Mouse (Mus musculus): ENCODE measurements around the gene Rtraf.
"Not testable (repeated sequence)": the region's sequence is repeated elsewhere in the genome, so short reads cannot be mapped to it uniquely, and the experiment has no call there.

Gene Rtraf

GRCm38 (mm10) chr14:19823321-19824142 is at the start of gene Rtraf:
Rtraf (minus strand) TSS chr14:19823824.
- DNase-seq (ENCODE audit: low read depth, low spot score), result peak; percentile 96

- peak; percentile 15 for DNase-seq (ENCODE audit: low read depth, low spot score)
Measured at GRCm38 (mm10) chr14:19867286-19867935, 43.8 kb upstream of the Rtraf start.

GRCm38 (mm10) chr14:19865121-19865520 is 41.5 kb upstream of the Rtraf start:
- DNase-seq (ENCODE audit: low read depth, low spot score), result not testable (repeated sequence)

- no peak for DNase-seq (ENCODE audit: low read depth, low spot score)
Measured at GRCm38 (mm10) chr14:19861311-19862080, 37.9 kb upstream of the Rtraf start.

- no peak for DNase-seq (ENCODE audit: low read depth, low spot score)
Measured at GRCm38 (mm10) chr14:19860281-19860680, 36.7 kb upstream of the Rtraf start.

GRCm38 (mm10) chr14:19858808-19859776 is 35.5 kb upstream of the Rtraf start:
- DNase-seq (ENCODE audit: low read depth, low spot score), result peak; percentile 16

- no peak for DNase-seq (ENCODE audit: low read depth, low spot score)
Measured at GRCm38 (mm10) chr14:19858279-19858678, 34.7 kb upstream of the Rtraf start.

GRCm38 (mm10) chr14:19853471-19853870 is 29.8 kb upstream of the Rtraf start:
- DNase-seq (ENCODE audit: low read depth, low spot score), result no peak

- DNase-seq (ENCODE audit: low read depth, low spot score), result peak; percentile 66
Measured at GRCm38 (mm10) chr14:19839600-19840332, 16.1 kb upstream of the Rtraf start.

- no peak for DNase-seq (ENCODE audit: low read depth, low spot score)
Measured at GRCm38 (mm10) chr14:19836289-19836688, 12.7 kb upstream of the Rtraf start.

- DNase-seq (ENCODE audit: low read depth, low spot score), result peak; percentile 27
Measured at GRCm38 (mm10) chr14:19825481-19825880, 1.9 kb upstream of the Rtraf start.

GRCm38 (mm10) chr14:19821686-19822085 is 1.9 kb downstream of the Rtraf start:
- DNase-seq (ENCODE audit: low read depth, low spot score), result no peak

- peak; percentile 78 for DNase-seq (ENCODE audit: low read depth, low spot score)
Measured at GRCm38 (mm10) chr14:19817949-19818348, 5.7 kb downstream of the Rtraf start.

GRCm38 (mm10) chr14:19813061-19813460 is 10.6 kb downstream of the Rtraf start:
- no peak for DNase-seq (ENCODE audit: low read depth, low spot score)

GRCm38 (mm10) chr14:19809934-19810333 is 13.7 kb downstream of the Rtraf start:
- DNase-seq (ENCODE audit: low read depth, low spot score), result no peak

GRCm38 (mm10) chr14:19807858-19808257 is 15.8 kb downstream of the Rtraf start:
- DNase-seq (ENCODE audit: low read depth, low spot score), result no peak

GRCm38 (mm10) chr14:19807339-19807738 is 16.3 kb downstream of the Rtraf start:
- DNase-seq (ENCODE audit: low read depth, low spot score), result no peak

- no peak for DNase-seq (ENCODE audit: low read depth, low spot score)
Measured at GRCm38 (mm10) chr14:19803623-19804022, 20.0 kb downstream of the Rtraf start.

- DNase-seq (ENCODE audit: low read depth, low spot score), result no peak
Measured at GRCm38 (mm10) chr14:19803222-19803621, 20.4 kb downstream of the Rtraf start.

GRCm38 (mm10) chr14:19801474-19802215 is 22.0 kb downstream of the Rtraf start:
- no peak for DNase-seq (ENCODE audit: low read depth, low spot score)
